Mouse (Mus musculus) neural tube, embryonic 13.5 days (tissue): ENCODE results near the gene Cyp4a10. TPM values are rescaled to one million over a fixed set of nuclear protein-coding genes. Genes with fewer than 3 reads are reported as not detected.
"Not testable (repeated sequence)": the region's sequence is repeated elsewhere in the genome, so short reads cannot be mapped to it uniquely, and the experiment has no call there.

Experiments
- ATAC-seq: fragments of 200-750 bp; cut with Nextera tagmentation; 2 replicates; pipeline ENCODE4 v1.8.0; 2017; ENCODE audit warnings: low read depth, mild to moderate bottlenecking, moderate TSS enrichment, moderate library complexity
- H3K27ac ChIP-seq: fragments of 300-500 bp; sonication (generic); replicated peaks from 2 replicates; pipeline ENCODE4 v1.5.1; 2015; ENCODE audit warnings: moderate library complexity, mild to moderate bottlenecking, inconsistent platforms
- H3K27me3 ChIP-seq: fragments of 300-500 bp; sonication (generic); 2 replicates; pipeline ENCODE4 v1.6.1; 2015; ENCODE audit warnings: mild to moderate bottlenecking, inconsistent platforms
- H3K36me3 ChIP-seq: fragments of 300-500 bp; sonication (generic); 2 replicates; pipeline ENCODE4 v1.6.1; 2015; ENCODE audit warnings: mild to moderate bottlenecking, inconsistent platforms
- H3K4me1 ChIP-seq: fragments of 300-500 bp; sonication (generic); replicated peaks from 2 replicates; pipeline ENCODE4 v1.6.1; 2015; ENCODE audit warnings: inconsistent platforms
- H3K4me2 ChIP-seq: fragments of 300-500 bp; sonication (generic); 2 replicates; pipeline ENCODE4 v1.6.1; 2015; ENCODE audit warnings: inconsistent platforms, mild to moderate bottlenecking, moderate library complexity
- H3K4me3 ChIP-seq: fragments of 300-500 bp; sonication (generic); 2 replicates; pipeline ENCODE4 v1.5.1; 2015; ENCODE audit warnings: mild to moderate bottlenecking, inconsistent platforms
- H3K9ac ChIP-seq: fragments of 300-500 bp; sonication (generic); 2 replicates; pipeline ENCODE4 v1.6.1; 2015; ENCODE audit warnings: moderate library complexity, mild to moderate bottlenecking, inconsistent platforms
- H3K9me3 ChIP-seq: fragments of 300-500 bp; sonication (generic); 2 replicates; pipeline ENCODE4 v1.6.1; 2016; ENCODE audit warnings: inconsistent platforms
- WGBS: fragments of 180-500 bp; shearing (Covaris S2); methylation state at CpG from one replicate; pipeline ENCODE4 v1.1.7; 2015; 5-methylcytosine and 5-hydroxymethylcytosine counted together
- polyA plus RNA-seq: library from polyadenylated mRNA; unstranded; fragments of >200 nt; fragmentation: Nextera tagmentation; extraction: Ambion mirVana; gene quantifications from 2 replicates; pipeline ENCODE4 v1.2.1, GENCODE M21; 2015

Cyp4a10 gene
- polyA plus RNA-seq: not detected in 2 replicates

- not testable (repeated sequence) for H3K36me3 ChIP-seq, H3K27me3 ChIP-seq, H3K4me3 ChIP-seq, H3K9ac ChIP-seq, ATAC-seq, H3K27ac ChIP-seq, H3K9me3 ChIP-seq, H3K4me2 ChIP-seq, H3K4me1 ChIP-seq
- 78% methylated on average over 5 of the region's 5 CpGs for WGBS
Measured at GRCm38 (mm10) chr4:115518000-115518399, at the start of gene Cyp4a10. TSS of gene Cyp4a10 (plus strand) at chr4:115518264.

GRCm38 (mm10) chr4:115473585-115473984, 44.5 kb upstream of the Cyp4a10 start:
- not testable (repeated sequence) for H3K36me3 ChIP-seq, H3K9me3 ChIP-seq, H3K4me2 ChIP-seq, ATAC-seq, H3K4me3 ChIP-seq, H3K27ac ChIP-seq, H3K9ac ChIP-seq, H3K27me3 ChIP-seq, H3K4me1 ChIP-seq
- 91% methylated on average over 3 of the region's 3 CpGs for WGBS

GRCm38 (mm10) chr4:115476051-115476450, 42.0 kb upstream of the Cyp4a10 start:
- not testable (repeated sequence) for H3K4me1 ChIP-seq, H3K27me3 ChIP-seq, H3K9me3 ChIP-seq, H3K27ac ChIP-seq, ATAC-seq, H3K4me2 ChIP-seq, H3K4me3 ChIP-seq, H3K36me3 ChIP-seq, H3K9ac ChIP-seq

- H3K27me3 ChIP-seq: no peaks in the 10 kb centered on the region
- WGBS: 78% methylated on average over 6 of the region's 6 CpGs
- H3K36me3 ChIP-seq: no peaks in the 10 kb centered on the region
- H3K27ac ChIP-seq: no peak overlapping the region
- H3K9ac ChIP-seq: no peak overlapping the region
- H3K9me3 ChIP-seq: no peaks in the 10 kb centered on the region
- no peaks in the 10 kb centered on the region for H3K4me1 ChIP-seq
- H3K4me3 ChIP-seq: no peak overlapping the region
- ATAC-seq: no peak
- no peak overlapping the region for H3K4me2 ChIP-seq
Measured at GRCm38 (mm10) chr4:115481006-115481652, 36.9 kb upstream of the Cyp4a10 start.

- no peaks in the 10 kb centered on the region for H3K36me3 ChIP-seq
- H3K9me3 ChIP-seq: no peaks in the 10 kb centered on the region
- H3K27me3 ChIP-seq: no peaks in the 10 kb centered on the region
- H3K27ac ChIP-seq: no peak within 1 kb of the TSS
- WGBS: 84% methylated on average over 1 of the region's 1 CpGs
- H3K4me2 ChIP-seq: no peak within 1 kb of the TSS
- H3K9ac ChIP-seq: no peak within 1 kb of the TSS
- H3K4me1 ChIP-seq: no peaks in the 10 kb centered on the region
- no peak for ATAC-seq
- H3K4me3 ChIP-seq: no peak within 1 kb of the TSS
Measured at GRCm38 (mm10) chr4:115496001-115496400, 22.1 kb upstream of the Cyp4a10 start, which contains the start of gene Cyp4a14. TSS of gene Cyp4a14 (minus strand) at chr4:115496142.

GRCm38 (mm10) chr4:115497466-115497865, 20.6 kb upstream of the Cyp4a10 start:
- no peak for ATAC-seq
- Histone ChIP-seq H3K4me3 (no peak overlapping the region), H3K27me3 (no peaks in the 10 kb centered on the region), H3K36me3 (no peaks in the 10 kb centered on the region), H3K9ac (no peak overlapping the region), H3K27ac (no peak overlapping the region), H3K9me3 (no peaks in the 10 kb centered on the region), H3K4me1 (no peaks in the 10 kb centered on the region), H3K4me2 (no peak overlapping the region)
- WGBS: 92% methylated on average over 3 of the region's 3 CpGs

- ATAC-seq, H3K36me3 ChIP-seq, H3K27ac ChIP-seq, H3K4me3 ChIP-seq, H3K9me3 ChIP-seq, H3K4me1 ChIP-seq, H3K4me2 ChIP-seq, H3K9ac ChIP-seq, H3K27me3 ChIP-seq: not testable (repeated sequence)
Measured at GRCm38 (mm10) chr4:115513964-115514363, 4.1 kb upstream of the Cyp4a10 start.

- Histone ChIP-seq H3K4me1 (no peaks in the 10 kb centered on the region), H3K4me3 (no peak overlapping the region), H3K27me3 (no peaks in the 10 kb centered on the region), H3K9me3 (no peaks in the 10 kb centered on the region), H3K36me3 (no peaks in the 10 kb centered on the region), H3K27ac (no peak overlapping the region), H3K9ac (no peak overlapping the region), H3K4me2 (no peak overlapping the region)
- WGBS: 83% methylated on average over 4 of the region's 4 CpGs
- no peak for ATAC-seq
Measured at GRCm38 (mm10) chr4:115519444-115519843, 1.4 kb downstream of the Cyp4a10 start.

GRCm38 (mm10) chr4:115521766-115522165, 3.7 kb downstream of the Cyp4a10 start:
- no peaks in the 10 kb centered on the region for H3K27me3 ChIP-seq
- no peak overlapping the region for H3K27ac ChIP-seq
- H3K4me1 ChIP-seq: no peaks in the 10 kb centered on the region
- H3K9ac ChIP-seq: no peak overlapping the region
- no peak overlapping the region for H3K4me3 ChIP-seq
- no peaks in the 10 kb centered on the region for H3K36me3 ChIP-seq
- H3K4me2 ChIP-seq: no peak overlapping the region
- WGBS: 93% methylated on average over 2 of the region's 2 CpGs
- no peaks in the 10 kb centered on the region for H3K9me3 ChIP-seq
- ATAC-seq: no peak

GRCm38 (mm10) chr4:115545101-115545500, 27.0 kb downstream of the Cyp4a10 start:
- H3K4me3 ChIP-seq: no peak overlapping the region
- H3K36me3 ChIP-seq: no peaks in the 10 kb centered on the region
- no peaks in the 10 kb centered on the region for H3K9me3 ChIP-seq
- no peak overlapping the region for H3K9ac ChIP-seq
- WGBS: 54% methylated on average over 1 of the region's 1 CpGs
- no peak for ATAC-seq
- H3K27me3 ChIP-seq: no peaks in the 10 kb centered on the region
- no peaks in the 10 kb centered on the region for H3K4me1 ChIP-seq
- H3K27ac ChIP-seq: no peak overlapping the region
- H3K4me2 ChIP-seq: no peak overlapping the region

- no peaks in the 10 kb centered on the region for H3K4me1 ChIP-seq
- ATAC-seq: no peak
- H3K27ac ChIP-seq: no peak overlapping the region
- 82% methylated on average over 2 of the region's 2 CpGs for WGBS
- no peak overlapping the region for H3K4me2 ChIP-seq
- no peaks in the 10 kb centered on the region for H3K9me3 ChIP-seq
- no peak overlapping the region for H3K9ac ChIP-seq
- H3K4me3 ChIP-seq: no peak overlapping the region
- no peaks in the 10 kb centered on the region for H3K36me3 ChIP-seq
- H3K27me3 ChIP-seq: no peaks in the 10 kb centered on the region
Measured at GRCm38 (mm10) chr4:115546141-115546828, 28.2 kb downstream of the Cyp4a10 start.

- no peak overlapping the region for H3K4me2 ChIP-seq
- no peaks in the 10 kb centered on the region for H3K4me1 ChIP-seq
- H3K4me3 ChIP-seq: no peak overlapping the region
- 91% methylated on average over 3 of the region's 3 CpGs for WGBS
- no peaks in the 10 kb centered on the region for H3K9me3 ChIP-seq
- no peaks in the 10 kb centered on the region for H3K36me3 ChIP-seq
- H3K9ac ChIP-seq: no peak overlapping the region
- no peak overlapping the region for H3K27ac ChIP-seq
- no peak for ATAC-seq
- H3K27me3 ChIP-seq: no peaks in the 10 kb centered on the region
Measured at GRCm38 (mm10) chr4:115552726-115553125, 34.7 kb downstream of the Cyp4a10 start.

GRCm38 (mm10) chr4:115555513-115555912, 37.4 kb downstream of the Cyp4a10 start:
- 68% methylated on average over 2 of the region's 2 CpGs for WGBS
- Histone ChIP-seq H3K9me3 (no peaks in the 10 kb centered on the region), H3K4me2 (no peak overlapping the region), H3K27me3 (no peaks in the 10 kb centered on the region), H3K4me1 (no peaks in the 10 kb centered on the region), H3K27ac (no peak overlapping the region), H3K4me3 (no peak overlapping the region), H3K9ac (no peak overlapping the region), H3K36me3 (no peaks in the 10 kb centered on the region)
- ATAC-seq: no peak
